Mouse (Mus musculus) C2C12 (cell line): Measurements from ENCODE around the gene Gpr182.

Experiments used
- CTCF ChIP-seq: IDR thresholded peaks from one replicate; pipeline ENCODE4 v1.5.1; 2011; ENCODE audit not compliant: control insufficient read depth, insufficient read depth, insufficient read length
- MAX ChIP-seq: IDR thresholded peaks from one replicate; pipeline ENCODE4 v1.6.1; 2011; ENCODE audit warnings: mild to moderate bottlenecking, control low read depth
- MYOG ChIP-seq: IDR thresholded peaks from one replicate; pipeline ENCODE4 v1.6.1; 2011; ENCODE audit not compliant: control insufficient read depth, insufficient read length; ENCODE audit errors: extremely low read depth

- no peak for TF ChIP-seq MAX
- no peak for TF ChIP-seq CTCF
- TF ChIP-seq MYOG: no peak
Measured at GRCm38 (mm10) chr10:127755246-127755645, 3.7 kb upstream of the Gpr182 start.
